Mouse (Mus musculus) lung, embryonic 14.5 days (tissue): ENCODE measurements around the gene Smad1. TPM values are rescaled to one million over a fixed set of nuclear protein-coding genes. Genes with fewer than 3 reads are reported as not detected.

Source experiments
- ATAC-seq: fragments of 200-750 bp; cut with Nextera tagmentation; 2 replicates; pipeline ENCODE4 v1.8.0; 2017; ENCODE audit warnings: mild to moderate bottlenecking, moderate TSS enrichment, moderate library complexity; ENCODE audit not compliant: insufficient read depth
- DNase-seq: peaks from one replicate; pipeline ENCODE4 v3.0.0-alpha.2; 2015
- H3K27ac ChIP-seq: fragments of 300-500 bp; sonication (generic); 2 replicates; pipeline ENCODE4 v1.5.1; 2014; ENCODE audit warnings: low read depth, mild to moderate bottlenecking, moderate library complexity
- H3K27me3 ChIP-seq: fragments of 300-500 bp; sonication (generic); 2 replicates; pipeline ENCODE4 v1.6.1; 2014; ENCODE audit warnings: low read length, control low read depth; ENCODE audit not compliant: insufficient read depth
- H3K36me3 ChIP-seq: fragments of 300-500 bp; sonication (generic); 2 replicates; pipeline ENCODE4 v1.6.1; 2014; ENCODE audit warnings: control low read depth; ENCODE audit not compliant: insufficient read depth
- H3K4me1 ChIP-seq: fragments of 300-500 bp; sonication (generic); 2 replicates; pipeline ENCODE4 v1.6.1; 2014; ENCODE audit warnings: antibody characterized with exemption, control low read depth; ENCODE audit not compliant: insufficient read depth
- H3K4me2 ChIP-seq: fragments of 300-500 bp; sonication (generic); 2 replicates; pipeline ENCODE4 v1.6.1; 2014; ENCODE audit warnings: mild to moderate bottlenecking
- H3K4me3 ChIP-seq: fragments of 300-500 bp; sonication (generic); 2 replicates; pipeline ENCODE4 v1.5.1; 2014; ENCODE audit warnings: low read depth, low read length
- H3K9ac ChIP-seq: fragments of 300-500 bp; sonication (generic); 2 replicates; pipeline ENCODE4 v1.6.1; 2014
- H3K9me3 ChIP-seq: fragments of 300-500 bp; sonication (generic); 2 replicates; pipeline ENCODE4 v1.6.1; 2016; ENCODE audit warnings: low read depth, low read length, control low read depth
- CTCF ChIP-seq: IDR thresholded peaks from 2 replicates; pipeline ENCODE4 v1.5.1; 2016; ENCODE audit warnings: antibody characterized with exemption, low read depth
- WGBS: fragments of 180-500 bp; shearing (Covaris S2); extraction: QIAGEN DNeasy Blood & Tissue Kit; methylation state at CpG from one replicate; pipeline ENCODE4 v1.1.7; 2014; 5-methylcytosine and 5-hydroxymethylcytosine counted together
- polyA plus RNA-seq: library from polyadenylated mRNA; unstranded; fragments of >200 nt; fragmentation: Nextera tagmentation; extraction: Ambion mirVana; gene quantifications from 2 replicates; pipeline ENCODE4 v1.2.1, GENCODE M21; 2014

Smad1 gene
- polyA plus RNA-seq, 1 experiment from 2014 or later, result 52.2 TPM

GRCm38 (mm10) chr8:79292712-79293264 is 106.5 kb downstream of the Smad1 start:
- ATAC-seq (no peak), DNase-seq (no peak)
- H3K9ac ChIP-seq, result no peak overlapping the region
- peak overlapping the region; percentile 94 for H3K4me2 ChIP-seq
- 52% methylated on average over 3 of the region's 3 CpGs for WGBS
- H3K36me3 ChIP-seq, result no peaks in the 10 kb centered on the region
- TF ChIP-seq CTCF, result no peak
- H3K27ac ChIP-seq, result peak overlapping the region; percentile 15; the same call in 1 of the 2 replicates
- no peaks in the 10 kb centered on the region for H3K27me3 ChIP-seq
- H3K9me3 ChIP-seq, result no peaks in the 10 kb centered on the region
- peaks cover 12% of the 10 kb centered on the region; the same call in 1 of the 2 replicates for H3K4me1 ChIP-seq
- no peak overlapping the region for H3K4me3 ChIP-seq

- ATAC-seq (no peak), DNase-seq (peak; percentile 48)
- Histone ChIP-seq H3K4me3 (no peak overlapping the region), H3K4me1 (peaks cover 9% of the 10 kb centered on the region; the same call in 1 of the 2 replicates), H3K9ac (no peak overlapping the region), H3K9me3 (no peaks in the 10 kb centered on the region), H3K4me2 (no peak overlapping the region), H3K27me3 (no peaks in the 10 kb centered on the region), H3K27ac (no peak overlapping the region), H3K36me3 (no peaks in the 10 kb centered on the region)
- TF ChIP-seq CTCF, result no peak
- 61% methylated on average over 5 of the region's 5 CpGs for whole genome bisulfite sequencing
Measured at GRCm38 (mm10) chr8:79289592-79289991, 109.7 kb downstream of the Smad1 start.

GRCm38 (mm10) chr8:79288681-79289080 is 110.6 kb downstream of the Smad1 start:
- 45% methylated on average over 2 of the region's 2 CpGs for WGBS

More at GRCm38 (mm10) chr8:79288681-79289080, 110.6 kb downstream of the Smad1 start:
- H3K4me2 ChIP-seq, result no peak overlapping the region
- peaks cover 7% of the 10 kb centered on the region; the same call in 1 of the 2 replicates for H3K4me1 ChIP-seq
- H3K4me3 ChIP-seq, result no peak overlapping the region
- no peaks in the 10 kb centered on the region for H3K9me3 ChIP-seq
- no peak overlapping the region for H3K27ac ChIP-seq
- H3K27me3 ChIP-seq, result no peaks in the 10 kb centered on the region
- H3K36me3 ChIP-seq, result no peaks in the 10 kb centered on the region
- TF ChIP-seq CTCF, result no peak
- ATAC-seq (no peak), DNase-seq (no peak)
- no peak overlapping the region for H3K9ac ChIP-seq

Other genes starting within 250 kb of the Smad1 start
- not detected in 2 replicates for gene 1700011L22Rik, start 150.9 kb downstream of the Smad1 start, polyA plus RNA-seq
- gene Mmaa, start 104.6 kb downstream of the Smad1 start, polyA plus RNA-seq, result 9.5 and 9.9 TPM in 2 replicates
- gene Otud4, start 240.1 kb upstream of the Smad1 start, polyA plus RNA-seq, result 26.8 and 27.1 TPM in 2 replicates